Mouse (Mus musculus) kidney, adult 2 months (tissue): Measurements from ENCODE around the gene Tmem79. TPM values are rescaled to one million over a fixed set of nuclear protein-coding genes. Genes with fewer than 3 reads are reported as not detected.
A peak's percentile ranks its signal among the peaks of the same experiment; 100 is the strongest.

Experiments used
- DNase-seq: peaks from one replicate; pipeline ENCODE4 v3.0.0; 2021
- H3K27ac ChIP-seq: fragments of 200-500 bp; 2 replicates; pipeline ENCODE4 v1.5.1; 2012; ENCODE audit warnings: low read depth, low read length, control low read depth, inconsistent platforms; ENCODE audit not compliant: insufficient read depth
- H3K27me3 ChIP-seq: fragments of 200-500 bp; replicated peaks from 2 replicates; pipeline ENCODE4 v1.6.1; 2012; ENCODE audit warnings: mild to moderate bottlenecking, moderate library complexity, low read length, inconsistent platforms; ENCODE audit not compliant: control insufficient read depth, insufficient read depth
- H3K36me3 ChIP-seq: fragments of 200-500 bp; 2 replicates; pipeline ENCODE4 v1.6.1; 2012; ENCODE audit warnings: mild to moderate bottlenecking, moderate library complexity, low read length, inconsistent platforms; ENCODE audit not compliant: control insufficient read depth, insufficient read depth
- H3K4me1 ChIP-seq: fragments of 200-500 bp; 2 replicates; pipeline ENCODE4 v1.6.1; 2011; ENCODE audit warnings: low read length; ENCODE audit not compliant: control insufficient read depth, insufficient read depth
- H3K4me3 ChIP-seq: fragments of 200-500 bp; 2 replicates; pipeline ENCODE4 v1.5.1; 2011; ENCODE audit warnings: mild to moderate bottlenecking, low read depth, low read length, control low read depth; ENCODE audit not compliant: insufficient read depth
- CTCF ChIP-seq: fragments of 200-500 bp; conservative IDR thresholded peaks from 2 replicates; pipeline ENCODE4 v1.5.1; 2011; ENCODE audit warnings: low read depth, mild to moderate bottlenecking, control low read depth, low read length, moderate library complexity, mixed read lengths; ENCODE audit not compliant: insufficient read depth, insufficient read length
- POLR2A ChIP-seq: fragments of 200-500 bp; IDR thresholded peaks from one replicate; pipeline ENCODE4 v1.6.1; 2011; ENCODE audit warnings: low read depth, low read length, control low read depth
- WGBS: fragments of 180-500 bp; shearing (Covaris S2); methylation state at CpG from one replicate; pipeline ENCODE4 v1.1.7; 2018; 5-methylcytosine and 5-hydroxymethylcytosine counted together
- polyA plus RNA-seq: library from polyadenylated mRNA; depleted of rRNA; stranded (reverse); fragments of >200 nt; gene quantifications from 2 replicates; pipeline ENCODE4 v1.2.3, GENCODE M21; 2012

The Tmem79 gene
- polyA plus RNA-seq, 1 experiment: 14.1 TPM

- peaks cover under 1% of the 10 kb centered on the region; the same call in 1 of the 2 replicates for H3K36me3 ChIP-seq
- no peak for TF ChIP-seq CTCF
- H3K27me3 ChIP-seq: no peaks in the 10 kb centered on the region
- no peak overlapping the region for H3K27ac ChIP-seq
- H3K4me1 ChIP-seq: peaks cover 10% of the 10 kb centered on the region; the same call in 1 of the 2 replicates
- no peak for DNase-seq
- WGBS: 48% methylated on average over 11 of the region's 11 CpGs
- H3K4me3 ChIP-seq: no peak overlapping the region
These were observed 1.5 kb upstream of the Tmem79 start for GRCm38 (mm10) chr3:88337367-88338020.

DNA sequence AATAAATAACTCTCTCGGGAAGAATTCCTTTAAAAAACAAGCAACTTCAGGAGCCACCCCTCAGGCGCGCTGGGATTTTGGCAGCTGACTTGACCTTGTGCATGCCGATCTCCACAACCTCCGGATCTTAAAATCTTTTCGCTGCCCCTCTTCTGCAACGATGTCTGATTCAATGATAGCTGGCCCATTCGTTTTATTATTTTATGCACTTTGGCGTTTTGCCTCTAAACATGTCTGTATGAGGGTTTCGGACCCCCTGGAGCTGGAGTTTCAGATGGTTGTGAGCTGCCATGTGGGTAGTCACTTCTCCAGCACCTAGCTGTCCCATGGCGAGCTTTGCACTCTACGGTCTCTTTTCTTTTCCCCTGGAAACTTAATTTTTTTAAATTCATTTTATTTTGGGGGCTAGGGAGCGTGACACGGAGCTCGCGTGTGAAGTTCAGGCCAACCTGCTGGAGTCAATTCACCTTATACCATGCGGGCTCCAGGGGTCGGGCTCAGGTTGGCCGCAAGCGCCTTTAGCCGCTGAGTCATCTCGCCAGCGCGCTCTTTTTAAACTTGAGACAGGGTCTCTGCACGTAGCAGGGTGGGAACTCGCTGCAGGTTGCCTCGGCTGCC is 403 bp downstream of the Tmem79 start:
- Histone ChIP-seq H3K27me3 (no peaks in the 10 kb centered on the region), H3K4me3 (peak overlapping the region; percentile 66), H3K36me3 (no peaks in the 10 kb centered on the region), H3K27ac (peak overlapping the region; percentile 67), H3K4me1 (peaks cover 10% of the 10 kb centered on the region; the same call in 1 of the 2 replicates)
- DNase-seq: peak; percentile 48
- TF ChIP-seq CTCF (no peak), POLR2A (no peak)
- WGBS: under 1% methylated on average over 27 of the region's 27 CpGs

DNA sequence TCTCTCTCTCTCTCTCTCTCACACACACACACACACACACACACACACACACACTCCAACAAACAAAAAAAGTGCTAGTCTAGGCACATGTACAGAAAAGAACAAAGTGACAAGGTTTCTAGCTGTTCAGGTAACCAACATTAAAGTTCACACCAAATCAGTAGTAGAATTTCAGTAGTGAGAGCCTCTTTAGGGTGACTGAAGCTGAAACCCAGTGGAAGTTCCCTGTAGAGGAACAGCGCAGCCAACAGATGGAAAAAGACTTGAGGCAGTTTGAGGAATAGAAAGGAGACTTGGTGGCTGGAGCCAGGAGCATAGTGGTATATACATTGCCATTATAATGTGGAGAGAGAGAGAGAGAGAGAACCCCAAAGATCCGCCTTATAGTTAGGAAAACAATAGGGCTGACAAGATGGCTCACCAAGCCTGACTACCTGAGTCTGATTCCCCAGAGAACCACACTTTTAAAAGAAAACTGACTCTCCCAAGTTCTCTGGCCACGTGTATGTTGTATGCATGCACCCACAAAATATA is 979 bp downstream of the Tmem79 start:
- DNase-seq: no peak
- Histone ChIP-seq H3K36me3 (no peaks in the 10 kb centered on the region), H3K27me3 (no peaks in the 10 kb centered on the region), H3K27ac (peak overlapping the region; percentile 67; the same call in 1 of the 2 replicates), H3K4me1 (peaks cover 10% of the 10 kb centered on the region; the same call in 1 of the 2 replicates), H3K4me3 (peak overlapping the region; percentile 66)
- 27% methylated on average over 3 of the region's 3 CpGs for WGBS
- TF ChIP-seq CTCF: no peak
- TF ChIP-seq POLR2A: no peak

- TF ChIP-seq POLR2A: no peak
- no peak for TF ChIP-seq CTCF
- peak; percentile 53 for DNase-seq
- Histone ChIP-seq H3K27me3 (no peaks in the 10 kb centered on the region), H3K4me1 (peaks cover 10% of the 10 kb centered on the region; the same call in 1 of the 2 replicates), H3K27ac (peak overlapping the region; percentile 15; the same call in 1 of the 2 replicates), H3K36me3 (no peaks in the 10 kb centered on the region), H3K4me3 (peak overlapping the region; percentile 36)
- WGBS: 34% methylated on average over 12 of the region's 12 CpGs
These were observed 1.8 kb downstream of the Tmem79 start for GRCm38 (mm10) chr3:88334029-88334658.

- TF ChIP-seq POLR2A (no peak), CTCF (peak; percentile 74)
- H3K36me3 ChIP-seq: no peaks in the 10 kb centered on the region
- DNase-seq: peak; percentile 58
- H3K4me1 ChIP-seq: peaks cover 4% of the 10 kb centered on the region; the same call in 1 of the 2 replicates
- WGBS: 29% methylated on average over 2 of the region's 2 CpGs
- H3K4me3 ChIP-seq: no peak overlapping the region
- no peaks in the 10 kb centered on the region for H3K27me3 ChIP-seq
- no peak overlapping the region for H3K27ac ChIP-seq
These were observed 4.7 kb downstream of the Tmem79 start for GRCm38 (mm10) chr3:88331282-88331681.

- Histone ChIP-seq H3K36me3 (no peaks in the 10 kb centered on the region), H3K27me3 (no peaks in the 10 kb centered on the region), H3K4me1 (no peaks in the 10 kb centered on the region; the same call in 1 of the 2 replicates), H3K27ac (no peak overlapping the region), H3K4me3 (no peak overlapping the region)
- 61% methylated on average over 5 of the region's 5 CpGs for WGBS
- TF ChIP-seq CTCF: no peak
- TF ChIP-seq POLR2A: no peak
- DNase-seq: no peak
These were observed 7.0 kb downstream of the Tmem79 start for GRCm38 (mm10) chr3:88328956-88329355.
